Mouse (Mus musculus): ENCODE data around the gene Rab6b. TPM values are rescaled to one million over a fixed set of nuclear protein-coding genes. Genes with fewer than 3 reads are reported as not detected.

The Rab6b gene
- polyA plus RNA-seq, 1 experiment from 2014 or later, result 95.2 TPM

- H3K9me3 ChIP-seq (ENCODE audit: control insufficient read depth, low read length), result no peaks in the 10 kb centered on the region
- no peak overlapping the region for H3K4me2 ChIP-seq (ENCODE audit: low read depth, low read length)
- H3K27me3 ChIP-seq (ENCODE audit: control insufficient read depth, insufficient read depth, low read length), result no peaks in the 10 kb centered on the region
- H3K9ac ChIP-seq (replicated peaks; ENCODE audit: low read depth, low read length), result no peak overlapping the region
- no peaks in the 10 kb centered on the region for H3K4me1 ChIP-seq (ENCODE audit: control insufficient read depth, insufficient read depth, low read length)
- WGBS, result 80% methylated on average over 21 of the region's 21 CpGs
- no peak for ATAC-seq (ENCODE audit: low read depth)
- H3K36me3 ChIP-seq (ENCODE audit: control insufficient read depth, insufficient read depth, low read length), result no peaks in the 10 kb centered on the region
- H3K27ac ChIP-seq (ENCODE audit: low read depth, low read length), result no peak overlapping the region
- no peak overlapping the region for H3K4me3 ChIP-seq (ENCODE audit: low read depth, low read length)
These were observed 34.6 kb upstream of the Rab6b start for GRCm38 (mm10) chr9:103076836-103077531.

- Histone ChIP-seq H3K9ac (replicated peaks; ENCODE audit: low read depth, low read length) (no peak overlapping the region), H3K27ac (ENCODE audit: low read depth, low read length) (no peak overlapping the region), H3K4me3 (ENCODE audit: low read depth, low read length) (no peak overlapping the region), H3K27me3 (ENCODE audit: control insufficient read depth, insufficient read depth, low read length) (no peaks in the 10 kb centered on the region), H3K4me1 (ENCODE audit: control insufficient read depth, insufficient read depth, low read length) (no peaks in the 10 kb centered on the region), H3K9me3 (ENCODE audit: control insufficient read depth, low read length) (no peaks in the 10 kb centered on the region), H3K4me2 (ENCODE audit: low read depth, low read length) (no peak overlapping the region), H3K36me3 (ENCODE audit: control insufficient read depth, insufficient read depth, low read length) (no peaks in the 10 kb centered on the region)
- WGBS, result 93% methylated on average over 6 of the region's 6 CpGs
- ATAC-seq (ENCODE audit: low read depth), result no peak
These were observed 33.3 kb upstream of the Rab6b start for GRCm38 (mm10) chr9:103078194-103078691.

GRCm38 (mm10) chr9:103080211-103080610, 31.4 kb upstream of the Rab6b start:
- Histone ChIP-seq H3K9ac (replicated peaks; ENCODE audit: low read depth, low read length) (no peak overlapping the region), H3K4me1 (ENCODE audit: control insufficient read depth, insufficient read depth, low read length) (no peaks in the 10 kb centered on the region), H3K36me3 (ENCODE audit: control insufficient read depth, insufficient read depth, low read length) (no peaks in the 10 kb centered on the region), H3K9me3 (ENCODE audit: control insufficient read depth, low read length) (no peaks in the 10 kb centered on the region), H3K4me2 (ENCODE audit: low read depth, low read length) (no peak overlapping the region), H3K4me3 (ENCODE audit: low read depth, low read length) (no peak overlapping the region), H3K27ac (ENCODE audit: low read depth, low read length) (no peak overlapping the region), H3K27me3 (ENCODE audit: control insufficient read depth, insufficient read depth, low read length) (no peaks in the 10 kb centered on the region)
- ATAC-seq (ENCODE audit: low read depth), result no peak
- 92% methylated on average over 3 of the region's 3 CpGs for WGBS

GRCm38 (mm10) chr9:103082246-103082975, 29.2 kb upstream of the Rab6b start:
- Histone ChIP-seq H3K4me3 (ENCODE audit: low read depth, low read length) (no peak overlapping the region), H3K4me2 (ENCODE audit: low read depth, low read length) (no peak overlapping the region), H3K27me3 (ENCODE audit: control insufficient read depth, insufficient read depth, low read length) (no peaks in the 10 kb centered on the region), H3K9ac (replicated peaks; ENCODE audit: low read depth, low read length) (no peak overlapping the region), H3K4me1 (ENCODE audit: control insufficient read depth, insufficient read depth, low read length) (no peaks in the 10 kb centered on the region), H3K36me3 (ENCODE audit: control insufficient read depth, insufficient read depth, low read length) (no peaks in the 10 kb centered on the region), H3K9me3 (ENCODE audit: control insufficient read depth, low read length) (no peaks in the 10 kb centered on the region), H3K27ac (ENCODE audit: low read depth, low read length) (no peak overlapping the region)
- 84% methylated on average over 8 of the region's 8 CpGs for WGBS
- no peak for ATAC-seq (ENCODE audit: low read depth)

- no peak for ATAC-seq (ENCODE audit: low read depth)
These were observed 28.2 kb upstream of the Rab6b start for GRCm38 (mm10) chr9:103083405-103083804.

GRCm38 (mm10) chr9:103086736-103087135, 24.9 kb upstream of the Rab6b start:
- Histone ChIP-seq H3K27me3 (ENCODE audit: control insufficient read depth, insufficient read depth, low read length) (no peaks in the 10 kb centered on the region), H3K9ac (replicated peaks; ENCODE audit: low read depth, low read length) (no peak overlapping the region), H3K9me3 (ENCODE audit: control insufficient read depth, low read length) (no peaks in the 10 kb centered on the region), H3K27ac (ENCODE audit: low read depth, low read length) (no peak overlapping the region), H3K4me3 (ENCODE audit: low read depth, low read length) (no peak overlapping the region), H3K4me2 (ENCODE audit: low read depth, low read length) (no peak overlapping the region), H3K4me1 (ENCODE audit: control insufficient read depth, insufficient read depth, low read length) (no peaks in the 10 kb centered on the region), H3K36me3 (ENCODE audit: control insufficient read depth, insufficient read depth, low read length) (no peaks in the 10 kb centered on the region)
- ATAC-seq (ENCODE audit: low read depth), result no peak
- WGBS, result 79% methylated on average over 6 of the region's 6 CpGs

More at GRCm38 (mm10) chr9:103083405-103083804, 28.2 kb upstream of the Rab6b start:
- Histone ChIP-seq H3K4me2 (ENCODE audit: low read depth, low read length) (no peak overlapping the region), H3K9ac (replicated peaks; ENCODE audit: low read depth, low read length) (no peak overlapping the region), H3K4me1 (ENCODE audit: control insufficient read depth, insufficient read depth, low read length) (no peaks in the 10 kb centered on the region), H3K27ac (ENCODE audit: low read depth, low read length) (no peak overlapping the region), H3K27me3 (ENCODE audit: control insufficient read depth, insufficient read depth, low read length) (no peaks in the 10 kb centered on the region), H3K4me3 (ENCODE audit: low read depth, low read length) (no peak overlapping the region), H3K9me3 (ENCODE audit: control insufficient read depth, low read length) (no peaks in the 10 kb centered on the region), H3K36me3 (ENCODE audit: control insufficient read depth, insufficient read depth, low read length) (no peaks in the 10 kb centered on the region)
- WGBS, result 54% methylated on average over 3 of the region's 3 CpGs

- no peaks in the 10 kb centered on the region for H3K9me3 ChIP-seq (ENCODE audit: control insufficient read depth, low read length)
- 50% methylated on average over 8 of the region's 8 CpGs for WGBS
- H3K27ac ChIP-seq (ENCODE audit: low read depth, low read length), result no peak overlapping the region
These were observed 24.3 kb upstream of the Rab6b start for GRCm38 (mm10) chr9:103087301-103087700.

GRCm38 (mm10) chr9:103088661-103089060, 22.9 kb upstream of the Rab6b start:
- no peak overlapping the region for H3K4me3 ChIP-seq (ENCODE audit: low read depth, low read length)
- no peaks in the 10 kb centered on the region for H3K27me3 ChIP-seq (ENCODE audit: control insufficient read depth, insufficient read depth, low read length)
- no peak for ATAC-seq (ENCODE audit: low read depth)
- H3K9ac ChIP-seq (replicated peaks; ENCODE audit: low read depth, low read length), result no peak overlapping the region
- H3K27ac ChIP-seq (ENCODE audit: low read depth, low read length), result no peak overlapping the region
- no peak overlapping the region for H3K4me2 ChIP-seq (ENCODE audit: low read depth, low read length)
- H3K36me3 ChIP-seq (ENCODE audit: control insufficient read depth, insufficient read depth, low read length), result no peaks in the 10 kb centered on the region
- H3K9me3 ChIP-seq (ENCODE audit: control insufficient read depth, low read length), result no peaks in the 10 kb centered on the region
- no peaks in the 10 kb centered on the region for H3K4me1 ChIP-seq (ENCODE audit: control insufficient read depth, insufficient read depth, low read length)
- WGBS, result 83% methylated on average over 2 of the region's 2 CpGs

More at GRCm38 (mm10) chr9:103087301-103087700, 24.3 kb upstream of the Rab6b start:
- ATAC-seq (ENCODE audit: low read depth), result no peak
- no peaks in the 10 kb centered on the region for H3K36me3 ChIP-seq (ENCODE audit: control insufficient read depth, insufficient read depth, low read length)
- no peak overlapping the region for H3K4me3 ChIP-seq (ENCODE audit: low read depth, low read length)
- no peak overlapping the region for H3K9ac ChIP-seq (replicated peaks; ENCODE audit: low read depth, low read length)
- H3K4me2 ChIP-seq (ENCODE audit: low read depth, low read length), result no peak overlapping the region
- no peaks in the 10 kb centered on the region for H3K27me3 ChIP-seq (ENCODE audit: control insufficient read depth, insufficient read depth, low read length)
- no peaks in the 10 kb centered on the region for H3K4me1 ChIP-seq (ENCODE audit: control insufficient read depth, insufficient read depth, low read length)
